ENCODE assay signal across 10 mouse cellular contexts in the genomic region with DNA sequence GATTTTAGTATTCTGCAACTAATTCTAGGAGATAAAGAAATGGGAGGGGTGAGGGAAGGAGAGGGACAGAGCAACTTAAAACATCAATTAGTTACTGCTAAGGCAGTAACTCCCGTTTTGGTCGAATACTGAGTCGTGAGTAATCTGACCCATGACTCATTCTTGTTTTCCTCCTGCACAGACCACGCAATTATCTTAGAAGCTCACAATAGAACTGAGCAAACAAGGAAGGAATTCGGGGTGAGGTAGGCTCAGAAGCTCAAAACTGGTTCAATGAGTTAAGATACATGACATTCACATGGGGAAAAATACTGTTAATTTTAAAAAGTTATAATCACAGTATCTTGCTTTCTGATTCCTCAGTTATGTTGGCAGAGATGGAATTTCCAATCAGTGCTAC. TPM values are rescaled to one million over a fixed set of nuclear protein-coding genes. Genes with fewer than 3 reads are reported as not detected.
DNase-seq lines count a peak whose midpoint lies in the region; ATAC-seq and TF ChIP-seq lines count a peak whose summit lies in the region.
"Had no signal": no experiment of that assay in that cellular context is flagged by ENCODE, and none has a peak within 500 bp of the region (broad histone marks: within the 10 kb centered on the region; RNA-seq: fewer than 3 reads in every experiment).

No protein-coding gene starts in this region.

- no peaks in the 10 kb centered on the region for H3K27me3 ChIP-seq in liver, embryonic 16.5 days (ENCODE audit: control insufficient read depth, insufficient read depth, low read depth, low read length)
- no peaks in the 10 kb centered on the region for H3K27me3 ChIP-seq in embryonic facial prominence, embryonic 13.5 days
- no peaks in the 10 kb centered on the region for H3K27me3 ChIP-seq in heart, postnatal 0 days (ENCODE audit: control insufficient read depth, insufficient read depth, low read length)
- H3K27me3 ChIP-seq in splenic B cell, adult 2 months (ENCODE audit: control insufficient read depth, insufficient read depth, low read length, poor library complexity, severe bottlenecking), result no peaks in the 10 kb centered on the region
- H3K27me3 ChIP-seq: embryonic facial prominence, embryonic 12.5 days; hindbrain, embryonic 15.5 days; limb, embryonic 13.5 days had no signal

- peak; percentile 41; the same call in 1 of the 2 replicates for ATAC-seq in liver, embryonic 16.5 days (ENCODE audit: low read depth)
- ATAC-seq in embryonic facial prominence, embryonic 13.5 days (ENCODE audit: insufficient number of reproducible peaks, insufficient read depth, low FRiP score, low TSS enrichment, low read depth), result no peak
- peak; percentile 90 for ATAC-seq in heart, postnatal 0 days (ENCODE audit: insufficient read depth, low read depth)

- H3K4me3 ChIP-seq in liver, embryonic 16.5 days (ENCODE audit: low read depth, low read length), result peak overlapping the region; percentile 39
- H3K4me3 ChIP-seq in embryonic facial prominence, embryonic 13.5 days, result no peak overlapping the region
- H3K4me3 ChIP-seq in heart, postnatal 0 days (ENCODE audit: low read depth, low read length), result peak overlapping the region; percentile 50
- H3K4me3 ChIP-seq: embryonic facial prominence, embryonic 12.5 days; hindbrain, embryonic 15.5 days had no signal

- no peak for TF ChIP-seq CTCF in heart, postnatal 0 days (IDR thresholded peaks at IDR 0.05; ENCODE audit: low read depth)

- 0 out of 2 replicates have a peak overlapping the region, but pooled peaks have one; percentile 24 for H3K4me2 ChIP-seq in liver, embryonic 16.5 days (ENCODE audit: low read depth, low read length)
- peak overlapping the region; percentile 3; the same call in 1 of the 2 replicates for H3K4me2 ChIP-seq in embryonic facial prominence, embryonic 13.5 days
- H3K4me2 ChIP-seq in heart, postnatal 0 days (ENCODE audit: low read depth, low read length), result peak overlapping the region; percentile 66
- H3K4me2 ChIP-seq: hindbrain, embryonic 15.5 days had no signal

- 10% methylated on average over 5 of the region's 5 CpGs for WGBS in liver, embryonic 16.5 days (ENCODE audit: insufficient replicate concordance)
- 19% methylated on average over 5 of the region's 5 CpGs for WGBS in embryonic facial prominence, embryonic 13.5 days
- 2% methylated on average over 5 of the region's 5 CpGs for WGBS in heart, postnatal 0 days

- H3K27ac ChIP-seq in liver, embryonic 16.5 days (ENCODE audit: low read length), result no peak overlapping the region
- 0 out of 2 replicates have a peak overlapping the region, but pooled peaks have one; percentile 2 for H3K27ac ChIP-seq in embryonic facial prominence, embryonic 13.5 days
- peak overlapping the region; percentile 93 for H3K27ac ChIP-seq in heart, postnatal 0 days (ENCODE audit: low read depth)
- H3K27ac ChIP-seq: hindbrain, embryonic 15.5 days had no signal

- no peak for DNase-seq in liver
- DNase-seq in heart, postnatal 0 days (ENCODE audit: low spot score), result peak; percentile 90
- peak; percentile 7 for DNase-seq in splenic B cell, adult 2 months (ENCODE audit: low read depth, low spot score)
- DNase-seq in thymus, postnatal 14 days, result no peak
- no peak for DNase-seq in thymus, adult 18-20 months

- no peak overlapping the region for H3K9ac ChIP-seq in liver, embryonic 16.5 days (ENCODE audit: low read depth, low read length)
- H3K9ac ChIP-seq in embryonic facial prominence, embryonic 13.5 days, result no peak overlapping the region
- peak overlapping the region; percentile 66; the same call in 1 of the 2 replicates for H3K9ac ChIP-seq in heart, postnatal 0 days (replicated peaks; ENCODE audit: low read depth, low read length)
- H3K9ac ChIP-seq: embryonic facial prominence, embryonic 12.5 days; hindbrain, embryonic 15.5 days; limb, embryonic 13.5 days had no signal

- no peak for TF ChIP-seq EP300 in heart, postnatal 0 days (IDR thresholded peaks at IDR 0.05; ENCODE audit: low read depth)

- H3K9me3 ChIP-seq in liver, embryonic 16.5 days (replicated peaks; ENCODE audit: control insufficient read depth, low read length), result no peaks in the 10 kb centered on the region
- no peaks in the 10 kb centered on the region for H3K9me3 ChIP-seq in embryonic facial prominence, embryonic 13.5 days
- H3K9me3 ChIP-seq in heart, postnatal 0 days (replicated peaks; ENCODE audit: control insufficient read depth, low read length), result no peaks in the 10 kb centered on the region
- H3K9me3 ChIP-seq: embryonic facial prominence, embryonic 12.5 days; hindbrain, embryonic 15.5 days; limb, embryonic 13.5 days had no signal

- H3K36me3 ChIP-seq in liver, embryonic 16.5 days (ENCODE audit: control insufficient read depth, insufficient read depth), result no peaks in the 10 kb centered on the region
- H3K36me3 ChIP-seq in embryonic facial prominence, embryonic 13.5 days, result no peaks in the 10 kb centered on the region
- 0 out of 2 replicates have a peak, but pooled peaks cover 2% of the 10 kb centered on the region for H3K36me3 ChIP-seq in heart, postnatal 0 days (replicated peaks; ENCODE audit: control insufficient read depth, insufficient read depth, low read length)
- H3K36me3 ChIP-seq in splenic B cell, adult 2 months (ENCODE audit: control insufficient read depth, insufficient read depth, low read length, poor library complexity, severe bottlenecking), result no peaks in the 10 kb centered on the region
- H3K36me3 ChIP-seq: embryonic facial prominence, embryonic 12.5 days; hindbrain, embryonic 15.5 days; limb, embryonic 13.5 days had no signal

- no peaks in the 10 kb centered on the region for H3K4me1 ChIP-seq in liver, embryonic 16.5 days (ENCODE audit: control insufficient read depth, low read depth, low read length)
- H3K4me1 ChIP-seq in embryonic facial prominence, embryonic 13.5 days, result peaks cover 12% of the 10 kb centered on the region; the same call in 1 of the 2 replicates
- peaks cover 13% of the 10 kb centered on the region; the same call in 1 of the 2 replicates for H3K4me1 ChIP-seq in heart, postnatal 0 days (ENCODE audit: control insufficient read depth, insufficient read depth)
- H3K4me1 ChIP-seq: embryonic facial prominence, embryonic 12.5 days; hindbrain, embryonic 15.5 days had no signal

RNA-seq across cellular contexts. Expression of gene Tlr4, which starts 1.3 kb away (rescaled TPM):
- polyA plus RNA-seq in liver, embryonic 16.5 days (2015; fragmentation: Nextera tagmentation; extraction: Ambion mirVana), result 2.5 and 2.8 TPM in 2 replicates
- 0.86 and 1.1 TPM in 2 replicates for polyA plus RNA-seq in embryonic facial prominence, embryonic 13.5 days (2015; fragmentation: Nextera tagmentation; extraction: Ambion mirVana)
- 19.6 and 20.8 TPM in 2 replicates for total RNA-seq in heart, postnatal 0 days (2014; rRNA removed; ENCODE audit: low replicate concordance)
- 2.7 and 2.9 TPM in 2 replicates for polyA plus RNA-seq in heart, postnatal 0 days (2015; fragmentation: Nextera tagmentation; extraction: Ambion mirVana)

Comparison
In these comparisons a context has a peak if more than half of its experiments do, and no peak if none do; other contexts are left out.
1. H3K4me2 ChIP-seq: peak in every context shown above with its lines; median percentile 66 in heart, postnatal 0 days; 24 in liver, embryonic 16.5 days; 3 in embryonic facial prominence, embryonic 13.5 days.
2. DNase-seq: peak in heart, postnatal 0 days (single experiment) and splenic B cell, adult 2 months (single experiment); none in liver (single experiment), thymus, postnatal 14 days (single experiment) and thymus, adult 18-20 months (0 of 2).